Mouse (Mus musculus) embryonic facial prominence, embryonic 14.5 days (tissue): ENCODE results near the gene Ddx43. TPM values are rescaled to one million over a fixed set of nuclear protein-coding genes. Genes with fewer than 3 reads are reported as not detected.

ENCODE experiments used
- ATAC-seq: fragments of 200-750 bp; cut with Nextera tagmentation; 2 replicates; pipeline ENCODE4 v1.8.0; 2017; ENCODE audit warnings: low read depth, moderate number of reproducible peaks, moderate TSS enrichment
- DNase-seq: peaks from one replicate; pipeline ENCODE4 v3.0.0-alpha.2; 2015; ENCODE audit warnings: low spot score
- H3K27ac ChIP-seq: fragments of 300-500 bp; sonication (generic); replicated peaks from 2 replicates; pipeline ENCODE4 v1.5.1; 2014; ENCODE audit warnings: low read depth, mild to moderate bottlenecking, low read length, moderate library complexity
- H3K27me3 ChIP-seq: fragments of 300-500 bp; sonication (generic); replicated peaks from 2 replicates; pipeline ENCODE4 v1.6.1; 2014; ENCODE audit warnings: low read length; ENCODE audit not compliant: control insufficient read depth, insufficient read depth
- H3K36me3 ChIP-seq: fragments of 300-500 bp; sonication (generic); 2 replicates; pipeline ENCODE4 v1.6.1; 2014; ENCODE audit warnings: low read length, mixed read lengths; ENCODE audit not compliant: control insufficient read depth, insufficient read depth
- H3K4me1 ChIP-seq: fragments of 300-500 bp; sonication (generic); 2 replicates; pipeline ENCODE4 v1.6.1; 2014; ENCODE audit warnings: antibody characterized with exemption, low read length; ENCODE audit not compliant: control insufficient read depth, insufficient read depth
- H3K4me2 ChIP-seq: fragments of 300-500 bp; sonication (generic); 2 replicates; pipeline ENCODE4 v1.6.1; 2014; ENCODE audit warnings: low read depth, mild to moderate bottlenecking, low read length, moderate library complexity, mixed read lengths
- H3K4me3 ChIP-seq: fragments of 300-500 bp; sonication (generic); 2 replicates; pipeline ENCODE4 v1.5.1; 2014; ENCODE audit warnings: low read depth, mild to moderate bottlenecking, low read length
- H3K9ac ChIP-seq: fragments of 300-500 bp; sonication (generic); 2 replicates; pipeline ENCODE4 v1.6.1; 2014; ENCODE audit warnings: low read depth, mild to moderate bottlenecking, low read length, moderate library complexity, mixed read lengths
- H3K9me3 ChIP-seq: fragments of 300-500 bp; sonication (generic); 2 replicates; pipeline ENCODE4 v1.6.1; 2016; ENCODE audit warnings: low read length; ENCODE audit not compliant: control insufficient read depth
- WGBS: fragments of 180-500 bp; shearing (Covaris S2); extraction: QIAGEN DNeasy Blood & Tissue Kit; methylation state at CpG from one replicate; pipeline ENCODE4 v1.1.7; 2014; 5-methylcytosine and 5-hydroxymethylcytosine counted together
- polyA plus RNA-seq: library from polyadenylated mRNA; unstranded; fragments of >200 nt; fragmentation: Nextera tagmentation; extraction: Ambion mirVana; gene quantifications from 2 replicates; pipeline ENCODE4 v1.2.1, GENCODE M21; 2014

Ddx43 gene
- polyA plus RNA-seq, 1 experiment from 2014 or later = 0.32 TPM

DNA sequence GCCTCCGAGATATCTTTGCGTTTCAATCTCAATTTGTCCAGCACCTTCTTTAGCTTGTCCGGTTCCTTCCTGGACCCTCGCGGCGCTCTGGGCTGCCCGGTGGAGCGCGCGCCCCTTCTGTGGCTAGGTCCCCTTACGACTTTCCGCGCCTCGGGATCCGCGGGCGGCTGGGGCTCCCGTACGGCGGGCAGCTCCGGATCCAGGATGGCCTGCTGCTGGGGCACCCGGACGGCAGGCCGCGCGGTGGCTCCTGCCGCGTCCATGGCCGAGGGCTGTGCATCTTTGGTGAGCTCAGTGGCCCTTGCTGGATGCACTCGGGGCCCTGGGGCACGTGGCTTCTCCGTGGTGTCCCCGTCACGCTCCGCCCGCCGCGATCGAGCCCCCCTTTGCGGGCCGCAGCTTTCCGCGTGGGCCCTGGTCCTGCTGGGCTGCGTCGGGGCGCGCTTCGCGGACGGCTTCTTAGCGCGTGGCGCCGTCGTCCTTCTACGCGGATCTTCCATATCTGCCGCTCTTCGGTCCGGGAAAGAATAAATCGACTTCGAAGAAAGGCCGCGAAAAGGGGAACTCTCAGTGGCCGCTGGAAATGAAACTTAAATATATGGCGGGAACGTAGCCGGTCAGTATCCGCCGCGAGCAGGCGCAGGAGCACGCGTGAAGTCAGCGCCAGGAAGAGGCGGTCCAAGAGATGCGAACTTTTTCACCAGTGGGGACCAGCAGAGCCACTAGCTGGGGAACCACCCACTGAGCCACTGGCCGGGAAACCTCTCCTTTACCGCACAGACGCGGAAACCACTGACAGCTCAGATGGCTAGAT is 47.2 kb downstream of the Ddx43 start, which contains the start of gene Cgas:
Cgas (minus strand) TSS at position 659 of the 814 bp plus-strand sequence.
- Histone ChIP-seq H3K36me3 (no peaks in the 10 kb centered on the region), H3K4me2 (peak within 1 kb of the TSS; percentile 86), H3K9ac (peak within 1 kb of the TSS; percentile 68), H3K27ac (no peak within 1 kb of the TSS), H3K27me3 (peaks cover 70% of the 10 kb centered on the region), H3K4me3 (peak within 1 kb of the TSS; percentile 59), H3K9me3 (no peaks in the 10 kb centered on the region), H3K4me1 (peaks cover 6% of the 10 kb centered on the region; the same call in 1 of the 2 replicates)
- WGBS = under 1% methylated on average over 66 of the region's 81 CpGs
- DNase-seq (peak; percentile 77), ATAC-seq (peak; percentile 53)

DNA sequence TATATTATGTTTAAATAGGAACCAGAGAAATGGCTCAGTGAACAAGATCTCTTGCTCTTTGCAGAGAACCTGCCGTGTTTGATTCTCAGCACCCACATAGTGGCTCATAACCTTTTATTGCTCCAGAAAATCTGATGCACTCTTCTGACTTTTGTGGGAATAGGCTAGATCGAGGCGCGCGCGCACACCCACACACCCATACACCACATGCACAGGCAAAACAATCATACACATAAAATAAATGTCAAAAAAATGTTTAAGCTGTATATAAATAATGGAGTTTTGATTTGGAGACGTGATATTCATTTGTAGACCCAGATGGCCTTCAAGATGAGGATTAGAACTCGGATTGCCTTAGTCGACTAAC is 52.0 kb downstream of the Ddx43 start:
- Histone ChIP-seq H3K27me3 (peaks cover 39% of the 10 kb centered on the region), H3K9me3 (no peaks in the 10 kb centered on the region), H3K27ac (no peak overlapping the region), H3K4me2 (peak overlapping the region; percentile 58), H3K36me3 (peaks cover 17% of the 10 kb centered on the region), H3K4me3 (peak overlapping the region; percentile 98), H3K9ac (peak overlapping the region; percentile 91), H3K4me1 (peaks cover 6% of the 10 kb centered on the region)
- ATAC-seq = peak; percentile 34; the same call in 1 of the 2 replicates
- no peak for DNase-seq
- 33% methylated on average over 9 of the region's 9 CpGs for WGBS

GRCm38 (mm10) chr9:78447973-78448873 is 52.6 kb downstream of the Ddx43 start, which contains the start of the genes Mto1 and Gm17324:
Gene Mto1 (plus strand): TSS chr9:78448208.
Gene Gm17324 (minus strand): TSS chr9:78448786.
- peak; percentile 94 for DNase-seq
- Histone ChIP-seq H3K4me3 (peak within 1 kb of the TSS; percentile 98), H3K4me2 (peak within 1 kb of the TSS; percentile 58), H3K9me3 (no peaks in the 10 kb centered on the region), H3K36me3 (peaks cover 23% of the 10 kb centered on the region), H3K4me1 (peaks cover 5% of the 10 kb centered on the region), H3K27me3 (peaks cover 33% of the 10 kb centered on the region), H3K9ac (peak within 1 kb of the TSS; percentile 91), H3K27ac (peak within 1 kb of the TSS; percentile 84)
- peak; percentile 95 for ATAC-seq
- WGBS = under 1% methylated on average over 45 of the region's 96 CpGs

DNA sequence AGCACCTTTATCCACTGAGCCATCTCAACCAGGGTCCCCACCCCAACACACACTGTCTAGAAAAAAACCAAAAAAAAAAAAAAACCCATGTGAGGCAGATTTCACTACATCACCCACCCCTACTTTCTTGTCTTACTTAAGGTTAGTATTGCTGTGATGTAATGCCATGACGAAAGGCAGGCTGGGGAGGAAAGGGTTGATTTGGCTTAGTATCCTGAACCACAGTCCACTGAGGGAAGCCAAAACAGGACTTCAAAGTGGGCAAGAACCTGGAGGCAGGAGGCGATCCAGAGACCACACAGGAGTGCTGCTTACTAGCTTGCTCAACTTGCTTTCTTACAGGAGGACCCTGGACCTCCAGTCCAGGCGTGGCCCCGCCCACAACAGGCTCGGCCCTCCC is 54.8 kb downstream of the Ddx43 start:
- Histone ChIP-seq H3K27me3 (peaks cover 14% of the 10 kb centered on the region; the same call in 1 of the 2 replicates), H3K36me3 (peaks cover 37% of the 10 kb centered on the region), H3K4me1 (peaks cover 5% of the 10 kb centered on the region), H3K4me3 (no peak overlapping the region), H3K9me3 (no peaks in the 10 kb centered on the region), H3K27ac (no peak overlapping the region), H3K9ac (no peak overlapping the region), H3K4me2 (no peak overlapping the region)
- ATAC-seq (no peak), DNase-seq (no peak)
- 70% methylated on average over 3 of the region's 5 CpGs for WGBS

GRCm38 (mm10) chr9:78451382-78451781 is 55.8 kb downstream of the Ddx43 start:
- Histone ChIP-seq H3K9ac (no peak overlapping the region), H3K4me2 (no peak overlapping the region), H3K27me3 (peaks cover 4% of the 10 kb centered on the region; the same call in 1 of the 2 replicates), H3K4me3 (no peak overlapping the region), H3K27ac (no peak overlapping the region), H3K4me1 (peaks cover 5% of the 10 kb centered on the region), H3K9me3 (no peaks in the 10 kb centered on the region), H3K36me3 (peaks cover 37% of the 10 kb centered on the region)
- ATAC-seq (no peak), DNase-seq (no peak)
- WGBS = 84% methylated on average over 4 of the region's 4 CpGs

DNA sequence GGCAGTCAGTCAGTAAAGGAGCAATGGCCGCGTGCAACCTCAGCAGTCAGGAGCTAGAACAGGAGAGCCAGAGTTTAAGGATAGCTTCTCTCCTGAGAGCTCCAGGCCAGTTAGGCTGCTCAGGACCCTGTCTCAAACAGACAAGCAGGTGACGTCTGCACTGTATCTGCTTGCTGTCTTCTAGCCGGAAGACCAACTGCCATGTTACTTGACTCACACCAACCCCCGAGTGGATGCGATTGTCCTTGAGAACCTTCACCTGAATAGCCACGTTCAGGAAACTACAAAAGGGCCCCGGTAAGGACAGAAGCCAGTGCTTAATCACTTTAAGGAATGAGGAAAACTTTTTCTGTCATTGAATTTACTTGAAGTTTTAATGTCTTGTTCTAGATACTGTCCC is 61.4 kb downstream of the Ddx43 start:
- Histone ChIP-seq H3K27me3 (no peaks in the 10 kb centered on the region), H3K4me2 (no peak overlapping the region), H3K9me3 (no peaks in the 10 kb centered on the region), H3K4me3 (no peak overlapping the region), H3K36me3 (peaks cover 72% of the 10 kb centered on the region), H3K9ac (no peak overlapping the region), H3K4me1 (no peaks in the 10 kb centered on the region), H3K27ac (no peak overlapping the region)
- no peak for DNase-seq
- ATAC-seq = no peak
- 90% methylated on average over 8 of the region's 8 CpGs for WGBS

- no peak for ATAC-seq
- Histone ChIP-seq H3K4me3 (no peak overlapping the region), H3K9me3 (no peaks in the 10 kb centered on the region), H3K4me2 (no peak overlapping the region), H3K9ac (no peak overlapping the region), H3K27ac (no peak overlapping the region), H3K27me3 (no peaks in the 10 kb centered on the region), H3K4me1 (no peaks in the 10 kb centered on the region), H3K36me3 (peaks cover 90% of the 10 kb centered on the region)
- 84% methylated on average over 4 of the region's 4 CpGs for WGBS
- DNase-seq = no peak
These were observed 67.8 kb downstream of the Ddx43 start for GRCm38 (mm10) chr9:78463337-78463736.

- no peak for ATAC-seq
- peaks cover 88% of the 10 kb centered on the region for H3K36me3 ChIP-seq
- DNase-seq = no peak
These were observed 70.1 kb downstream of the Ddx43 start for GRCm38 (mm10) chr9:78465725-78466124.

More at GRCm38 (mm10) chr9:78465725-78466124, 70.1 kb downstream of the Ddx43 start:
- Histone ChIP-seq H3K4me3 (no peak overlapping the region), H3K9me3 (no peaks in the 10 kb centered on the region), H3K9ac (no peak overlapping the region), H3K4me1 (no peaks in the 10 kb centered on the region), H3K4me2 (no peak overlapping the region), H3K27me3 (no peaks in the 10 kb centered on the region), H3K27ac (no peak overlapping the region)
- WGBS = 89% methylated on average over 3 of the region's 3 CpGs
